Mouse (Mus musculus) 3134 (cell line): ENCODE data around the gene Cldn18.
A peak's percentile ranks its signal among the peaks of the same experiment; 100 is the strongest.

Experiments used
- DNase-seq: peaks from one replicate; pipeline ENCODE4 v3.0.0-alpha.2; 2011; ENCODE audit warnings: low spot score; ENCODE audit not compliant: insufficient read length; ENCODE audit errors: extremely low read depth

Cldn18 gene

DNA sequence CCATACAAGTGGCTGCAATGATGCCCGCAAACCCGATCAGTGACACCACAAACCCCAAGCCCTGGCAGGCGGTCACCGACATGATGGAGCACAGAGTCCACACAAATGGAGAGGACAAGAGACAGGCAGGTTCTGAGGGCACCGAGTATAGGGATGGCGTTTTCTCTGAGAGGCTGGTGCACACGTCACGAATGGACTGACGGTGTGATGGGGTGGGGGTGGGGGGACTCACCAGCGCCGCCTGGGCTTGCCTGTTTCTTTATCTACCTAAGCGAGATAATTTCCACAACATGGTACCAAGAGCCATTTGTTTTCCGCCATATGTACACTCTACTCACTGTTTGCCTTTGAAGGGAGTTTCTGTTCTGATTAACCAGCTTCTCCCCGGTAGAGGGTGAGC lies at the start of gene Cldn18:
Gene Cldn18, minus strand, starts transcription at position 134 of the 400 bp plus-strand sequence.
- DNase-seq: no peak

DNA sequence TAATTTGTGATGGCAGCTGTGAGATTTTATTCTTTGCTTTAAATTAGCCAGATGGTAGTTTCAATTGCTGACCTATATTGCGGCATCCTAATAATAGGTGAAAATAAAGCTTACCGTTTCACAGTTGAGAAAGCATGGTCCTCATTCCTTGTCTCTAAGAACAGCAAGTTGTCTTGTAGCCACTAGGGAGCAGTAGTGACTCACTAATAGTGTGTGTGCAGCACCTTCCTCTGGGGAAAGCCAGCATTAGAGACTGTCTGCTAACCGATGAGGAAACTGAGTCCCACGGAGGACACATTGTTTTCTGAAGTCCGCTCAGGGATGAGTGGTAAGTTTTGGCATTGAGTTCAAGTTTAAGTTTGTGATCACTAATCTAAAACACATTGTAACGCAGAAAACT lies 46.5 kb upstream of the Cldn18 start:
- DNase-seq: no peak

DNA sequence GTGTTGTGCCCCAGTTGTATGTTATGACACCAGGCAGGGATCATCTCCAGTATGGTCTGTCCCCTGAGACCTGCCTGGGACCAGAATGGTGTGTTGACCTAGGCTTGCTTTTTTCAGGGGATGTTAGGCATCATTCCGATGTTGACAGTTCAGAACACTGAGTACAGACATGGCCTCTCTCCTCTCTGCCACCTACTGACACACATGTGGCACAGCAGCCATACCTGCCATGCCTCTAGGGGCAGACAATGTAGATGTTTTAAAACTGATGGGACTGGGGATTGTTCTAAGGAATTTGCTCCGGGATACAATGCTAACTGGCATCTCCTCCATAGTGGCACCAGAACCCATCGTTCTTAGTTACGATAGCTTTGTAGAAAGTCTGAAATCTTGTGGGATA lies 33.2 kb upstream of the Cldn18 start:
- DNase-seq: no peak

DNA sequence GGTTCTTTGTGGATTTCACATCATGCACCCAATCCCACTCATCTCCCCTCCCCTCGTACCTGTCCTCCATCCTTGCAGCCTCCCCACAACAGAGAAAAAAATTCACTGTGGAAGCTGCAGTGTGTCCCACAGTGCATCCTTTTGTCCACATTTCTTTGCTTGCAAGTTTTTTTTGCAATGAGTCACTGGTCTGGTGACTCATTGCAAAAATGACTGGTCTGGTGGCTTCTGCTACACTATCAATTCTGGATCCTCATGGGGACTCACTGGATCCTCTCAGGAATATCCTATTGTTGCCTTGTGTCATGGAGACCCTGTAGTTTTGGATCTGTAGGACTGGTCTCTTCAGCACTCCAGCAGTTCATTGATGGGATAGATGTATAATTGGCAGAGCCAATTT lies 31.2 kb upstream of the Cldn18 start:
- no peak for DNase-seq

DNA sequence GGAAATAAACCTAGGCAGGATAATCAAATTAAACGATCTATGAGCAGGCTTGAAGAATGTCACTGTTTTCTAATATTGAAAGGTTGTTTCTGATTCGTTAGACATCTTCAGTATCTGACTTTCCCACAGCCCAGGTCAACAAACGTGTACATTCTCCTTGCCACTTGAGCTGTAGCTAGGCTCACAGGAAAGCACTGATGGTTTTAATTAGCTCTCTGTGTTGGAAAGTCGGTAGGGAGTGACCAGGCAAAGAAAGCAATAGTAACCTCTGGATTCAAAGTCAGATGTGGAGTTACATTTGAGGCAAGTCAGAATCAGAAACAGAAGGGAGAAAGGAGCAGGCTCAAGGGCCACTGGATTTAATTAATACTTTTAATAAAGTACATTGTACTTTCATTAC lies 30.7 kb upstream of the Cldn18 start:
- DNase-seq: no peak

DNA sequence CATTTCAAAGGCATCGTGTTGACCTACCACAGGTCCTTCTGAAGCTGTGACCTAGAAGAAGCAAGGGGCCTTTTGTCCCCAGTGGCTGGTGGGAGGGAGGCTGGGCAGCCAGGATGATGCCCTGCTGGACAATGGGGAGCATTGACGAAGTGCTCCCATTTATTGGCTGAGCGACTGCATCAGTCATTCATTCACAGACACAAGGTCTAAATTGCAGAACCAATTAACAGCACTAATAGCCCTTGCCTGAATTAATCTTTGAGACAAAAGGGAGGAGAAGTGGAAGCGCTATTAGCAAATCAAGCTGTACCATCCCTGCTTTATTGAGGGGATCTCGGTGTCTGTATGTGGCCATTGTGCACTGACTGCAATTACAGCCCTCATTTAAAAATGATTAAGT lies 27.5 kb upstream of the Cldn18 start:
- DNase-seq: no peak

DNA sequence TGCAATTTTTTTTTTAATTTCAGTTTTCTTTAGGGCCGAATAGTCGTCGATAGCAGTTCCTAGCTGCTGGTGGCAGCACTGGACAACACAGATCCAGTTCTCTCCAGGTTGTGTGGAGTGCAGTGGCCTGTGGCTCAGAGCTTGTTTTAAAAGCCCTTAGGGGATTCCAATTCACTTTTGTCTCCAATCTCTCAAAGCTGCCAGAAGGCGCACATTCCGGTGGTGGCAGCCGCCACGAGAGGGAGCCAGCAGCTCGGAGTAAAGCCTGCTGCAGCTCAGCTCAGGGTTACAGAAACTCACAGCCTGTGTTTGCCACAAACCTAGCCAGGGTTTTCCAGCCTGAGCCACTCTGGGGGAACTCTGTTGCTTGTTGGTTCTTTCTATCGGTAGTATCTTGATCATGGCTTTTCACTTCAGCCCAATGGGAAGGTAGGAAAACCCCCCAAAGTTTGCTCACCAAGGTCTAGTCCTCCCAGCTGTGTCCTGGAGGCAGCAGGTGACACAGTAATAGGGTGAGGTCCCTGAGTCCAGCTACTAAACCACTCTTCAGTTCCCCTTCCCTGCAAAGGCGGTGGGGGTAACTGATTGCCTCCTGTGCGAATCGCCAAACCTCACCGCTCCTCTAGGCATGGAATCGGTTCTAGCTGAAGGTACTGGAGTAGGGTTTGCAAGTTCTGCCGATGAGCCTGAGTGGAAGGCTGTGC lies 13.0 kb upstream of the Cldn18 start:
- DNase-seq: peak; percentile 84

DNA sequence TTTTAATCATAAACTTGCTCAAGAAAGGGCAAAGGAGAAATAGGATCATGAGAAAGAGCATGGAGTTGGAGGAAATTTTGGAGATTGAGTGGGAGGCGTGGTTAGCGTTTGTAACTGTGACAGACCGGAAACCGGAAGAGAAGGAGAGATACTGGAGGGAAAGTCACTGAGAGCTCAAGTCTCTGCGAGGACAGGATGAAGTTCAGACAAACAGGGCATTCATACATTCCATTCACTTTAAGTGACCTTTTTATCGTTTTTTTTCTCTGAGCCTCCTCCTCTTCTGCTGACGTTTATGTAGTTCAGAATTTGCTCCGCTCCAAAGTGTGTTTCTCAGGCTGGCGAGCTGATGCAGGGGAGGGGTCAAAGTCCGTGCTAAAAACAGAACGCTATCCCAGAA lies 10.8 kb upstream of the Cldn18 start:
- no peak for DNase-seq

DNA sequence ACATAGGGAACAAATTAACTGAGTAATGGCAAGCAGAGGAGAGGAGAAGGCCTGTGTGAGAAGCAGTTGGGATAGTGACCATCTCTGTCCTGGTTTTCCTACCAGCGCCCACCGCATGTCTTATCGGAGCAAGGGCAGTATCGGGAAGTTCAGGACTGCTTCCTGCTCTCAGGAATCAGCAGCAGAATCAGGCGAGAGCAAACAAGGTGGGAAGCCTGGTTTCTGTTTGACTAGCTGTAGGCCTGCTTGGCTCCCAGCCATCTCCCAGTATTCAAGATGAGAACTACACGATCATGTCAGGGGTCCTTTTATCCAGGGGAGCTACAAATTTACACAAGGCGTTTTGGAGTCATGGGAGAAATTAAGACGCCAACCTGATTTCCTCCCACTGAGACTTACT lies 8.2 kb upstream of the Cldn18 start:
- no peak for DNase-seq

DNA sequence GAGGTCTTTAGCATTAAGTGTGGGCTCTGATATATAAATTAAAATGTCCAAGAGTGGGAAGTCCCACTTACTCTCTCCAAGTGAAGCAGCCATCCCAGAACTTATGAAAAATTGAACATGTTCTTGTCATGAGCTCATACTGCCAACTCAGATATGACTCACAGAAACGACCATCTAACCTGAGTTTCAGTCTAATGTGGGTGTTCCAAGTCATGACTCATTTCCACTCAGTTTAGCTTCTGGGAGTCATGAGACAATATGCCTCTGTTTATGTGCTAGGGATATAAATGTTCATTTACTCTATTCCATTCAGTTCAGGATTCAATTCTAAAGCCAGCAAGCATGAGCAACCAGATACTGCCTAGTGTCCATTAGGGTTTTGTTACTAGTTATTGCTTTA lies 2.9 kb upstream of the Cldn18 start:
- peak; percentile 68 for DNase-seq

DNA sequence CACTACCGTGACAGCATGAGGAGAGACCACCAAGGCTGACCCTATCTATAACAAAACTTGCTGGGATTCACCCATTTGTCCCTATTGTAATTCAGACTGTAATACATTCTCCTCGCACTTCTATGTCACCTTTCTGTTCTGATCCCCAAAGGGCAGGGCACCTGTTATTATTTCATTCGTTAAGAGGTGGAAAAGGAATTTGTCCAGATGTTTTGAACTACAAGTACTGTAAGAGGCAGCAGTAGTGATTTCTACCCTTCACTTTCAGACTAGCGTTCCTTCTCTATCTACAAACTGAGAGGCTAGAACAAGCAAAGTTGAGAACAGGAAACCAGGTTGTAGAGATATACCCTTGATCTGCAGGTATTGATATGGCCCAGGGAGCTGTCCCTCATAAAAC lies 6.8 kb downstream of the Cldn18 start:
- no peak for DNase-seq

DNA sequence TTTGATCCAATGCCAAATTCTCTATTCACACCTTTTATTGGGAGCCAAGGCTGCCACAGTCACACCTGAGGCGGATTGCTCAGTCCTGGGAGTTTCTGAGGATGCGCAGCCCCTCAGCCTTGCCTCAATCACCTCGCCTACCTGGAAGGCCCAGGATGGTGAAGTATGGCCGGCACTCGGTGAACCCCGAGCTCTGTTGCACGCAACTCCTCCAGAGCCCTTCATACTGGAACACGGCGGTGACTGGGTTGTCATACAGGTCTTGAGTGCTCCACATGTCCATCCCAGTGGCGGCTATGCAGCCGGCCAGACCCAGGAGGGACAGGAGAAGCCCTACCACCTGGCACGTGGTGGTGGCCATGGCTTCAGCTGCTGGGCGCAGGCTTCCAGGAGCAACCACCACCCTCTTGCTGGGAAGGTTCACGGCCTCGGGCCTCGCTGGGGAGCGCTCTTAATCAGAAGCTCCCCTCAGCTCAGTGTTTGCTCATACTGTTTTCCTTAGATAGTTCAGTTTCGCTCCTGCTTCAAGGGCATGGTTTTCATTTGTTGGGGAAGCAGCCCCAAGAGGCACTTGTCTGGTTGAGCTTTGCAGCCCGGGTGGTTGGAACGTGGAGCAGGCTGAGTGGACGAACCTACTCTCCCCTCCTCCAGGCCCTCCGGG lies 7.3 kb downstream of the Cldn18 start:
- no peak for DNase-seq

DNA sequence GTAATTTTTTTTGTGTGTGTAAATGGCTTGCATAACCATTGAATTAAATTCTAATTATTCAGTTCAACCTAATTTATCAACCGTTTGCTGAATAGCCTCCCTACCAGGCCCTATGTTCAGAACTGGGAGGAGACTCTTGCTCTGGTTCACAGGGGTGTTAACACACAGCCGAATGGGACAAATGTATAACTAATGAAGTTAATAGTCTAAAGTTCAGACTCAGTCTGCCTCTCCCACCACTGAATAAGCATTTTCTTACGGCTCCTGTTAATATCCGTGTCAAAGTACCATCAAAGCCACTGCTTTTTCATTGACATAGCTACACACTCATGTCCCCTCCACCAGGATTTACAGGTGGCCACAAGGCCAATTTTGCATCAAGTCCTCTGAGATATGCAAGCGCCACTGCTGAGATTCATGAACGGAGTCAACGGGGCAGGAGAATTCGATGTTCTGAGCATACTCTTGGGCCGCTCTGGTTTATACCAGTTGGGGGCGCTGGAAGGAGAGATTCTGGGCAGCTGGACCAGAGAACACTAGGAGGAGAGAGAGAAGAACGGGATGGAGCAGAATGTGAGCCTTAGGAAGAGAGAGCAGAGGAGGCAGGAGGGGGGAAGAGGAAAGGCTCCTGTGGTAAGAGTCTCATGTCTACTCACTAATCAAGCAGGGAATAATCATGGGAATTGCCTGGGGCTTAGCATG lies 9.5 kb downstream of the Cldn18 start:
- DNase-seq: no peak

DNA sequence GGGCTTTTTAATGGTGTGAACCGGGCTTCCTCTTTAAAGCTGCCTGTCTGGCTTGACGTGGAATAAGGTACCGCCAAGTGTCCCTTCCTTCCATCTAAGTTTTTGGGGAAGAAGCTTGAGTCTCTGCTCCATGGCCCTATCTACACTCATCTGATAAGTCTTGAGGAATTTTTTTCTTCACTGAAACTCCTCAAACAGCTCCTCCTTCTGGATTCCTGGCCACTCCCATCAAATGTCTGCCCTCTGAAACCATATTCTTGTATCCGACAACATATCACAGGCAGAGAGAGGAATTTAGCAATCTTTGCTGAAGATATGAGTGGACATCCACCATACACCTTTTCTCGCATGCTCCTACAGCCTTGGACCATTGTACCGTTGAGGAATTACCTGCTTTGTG lies 10.8 kb downstream of the Cldn18 start:
- DNase-seq: no peak

DNA sequence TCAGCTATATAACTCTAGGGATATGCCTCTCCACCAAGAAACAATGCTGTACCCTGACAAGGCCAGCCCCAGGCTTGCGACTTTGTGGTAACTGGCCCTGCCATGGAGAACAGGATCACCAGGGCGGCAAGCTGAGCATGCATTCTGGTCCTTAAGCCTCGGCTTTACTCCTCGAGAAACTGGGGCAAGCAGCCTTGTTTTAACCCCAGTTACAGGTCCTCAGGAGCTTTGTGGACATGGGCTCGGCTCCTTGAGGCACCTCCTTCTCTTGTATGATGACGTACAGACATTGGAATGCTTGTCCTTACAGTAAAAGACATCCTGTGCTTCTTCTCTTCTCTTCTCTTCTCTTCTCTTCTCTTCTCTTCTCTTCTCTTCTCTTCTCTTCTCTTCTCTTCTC lies 13.4 kb downstream of the Cldn18 start:
- no peak for DNase-seq

DNA sequence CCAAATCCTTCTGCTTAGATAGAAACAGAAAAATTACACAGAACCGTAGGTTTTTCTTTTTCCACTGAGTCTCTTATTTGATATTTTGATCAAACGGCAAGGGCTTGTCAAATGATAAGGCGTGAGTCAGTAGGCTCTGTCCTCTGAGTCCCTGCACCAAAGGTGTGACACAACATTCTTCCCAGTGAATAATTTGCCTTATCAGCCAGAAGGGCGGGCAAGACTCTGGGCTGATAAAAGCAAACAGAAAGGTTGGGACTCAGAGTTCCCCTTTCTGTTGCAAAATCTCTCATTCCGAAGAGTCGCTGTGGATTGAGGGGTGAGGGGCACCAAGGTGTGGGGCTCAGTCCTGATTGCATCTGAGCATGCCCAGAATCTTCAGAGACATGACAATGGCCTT lies 14.9 kb downstream of the Cldn18 start:
- no peak for DNase-seq

DNA sequence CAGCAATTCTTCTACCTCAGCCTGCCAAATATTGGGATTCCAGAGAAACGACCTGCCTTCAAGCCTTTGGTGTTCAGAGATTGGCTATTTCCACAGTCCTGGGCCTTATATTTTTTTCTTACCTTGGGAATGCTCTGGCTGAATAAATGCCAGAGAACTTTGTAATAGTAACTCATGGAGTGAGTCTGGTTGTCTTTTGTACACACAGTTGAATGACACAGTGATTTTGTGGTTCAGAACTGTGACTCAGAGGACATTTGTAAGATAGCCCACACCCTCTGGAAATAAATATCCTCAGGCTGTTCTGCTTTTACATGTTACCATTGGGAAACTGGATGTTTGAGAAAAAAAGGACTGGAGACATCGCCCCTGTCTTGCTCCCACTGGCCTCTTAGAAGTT lies 15.9 kb downstream of the Cldn18 start:
- peak; percentile 70 for DNase-seq

DNA sequence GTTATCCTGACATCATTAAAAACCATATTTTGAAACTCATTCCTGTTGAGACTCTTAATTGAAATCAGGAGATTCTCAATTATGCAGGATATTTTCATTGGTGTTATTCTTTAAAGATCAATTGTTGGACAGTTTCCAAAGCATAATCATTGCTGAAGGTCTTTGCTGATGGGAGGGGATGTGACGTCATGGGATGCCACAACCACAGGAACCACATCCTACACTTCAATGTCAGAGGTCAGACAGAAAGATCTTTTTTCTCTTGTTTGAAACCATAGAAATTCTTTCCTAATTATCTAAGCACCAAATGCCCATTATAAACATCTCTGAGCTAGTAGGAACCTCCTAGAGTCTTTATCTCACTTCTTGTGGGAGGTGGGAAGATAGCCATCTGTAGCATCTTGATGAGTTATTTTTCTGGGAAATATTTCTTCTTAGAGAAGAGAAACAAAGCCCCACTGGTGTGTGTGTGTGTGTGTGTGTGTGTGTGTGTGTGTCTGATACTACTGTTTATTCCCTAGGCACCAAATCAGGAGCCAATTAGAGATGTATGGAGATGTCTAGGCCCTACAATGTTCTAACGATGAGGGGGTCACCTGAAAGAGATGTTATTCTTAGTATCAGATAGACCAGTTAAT lies 17.2 kb downstream of the Cldn18 start:
- no peak for DNase-seq

DNA sequence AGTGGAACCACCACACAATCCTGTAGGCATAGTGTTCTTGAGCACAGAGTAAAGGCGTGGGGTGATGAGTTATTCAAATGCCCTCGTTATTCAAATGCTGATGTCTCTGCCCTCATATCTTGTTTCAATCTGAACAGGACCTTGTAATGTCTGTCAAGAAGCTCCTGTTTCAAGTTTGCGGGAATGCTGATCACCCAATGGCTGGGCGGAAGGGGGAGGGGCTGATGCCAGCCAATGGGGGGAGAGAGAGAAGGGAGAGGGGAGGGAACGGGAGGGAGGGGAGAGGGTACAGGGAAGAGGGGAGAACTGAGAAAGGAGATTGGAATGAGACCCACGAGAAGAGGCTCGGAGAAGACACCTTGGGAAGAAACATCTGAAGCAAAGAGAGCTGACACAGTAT lies 22.1 kb downstream of the Cldn18 start:
- no peak for DNase-seq

DNA sequence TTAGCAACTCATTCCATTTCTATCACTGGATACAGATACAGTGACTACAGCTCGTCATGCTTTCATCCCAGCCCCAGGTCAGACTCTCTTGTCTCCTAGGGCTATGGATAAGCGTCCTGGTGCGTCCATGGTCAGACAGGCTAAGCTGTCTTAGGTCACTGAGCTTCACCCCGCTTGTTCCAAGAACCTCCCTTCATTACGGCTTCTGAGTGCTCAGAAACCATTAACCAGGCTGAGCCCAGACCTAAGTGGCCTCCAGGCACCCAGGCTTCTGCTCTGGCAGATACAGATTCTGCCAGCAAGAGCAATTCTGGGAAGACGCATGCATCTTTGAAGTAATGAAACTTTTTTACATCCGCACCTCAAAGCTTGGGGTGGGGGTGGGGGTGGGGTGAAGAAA lies 26.7 kb downstream of the Cldn18 start:
- DNase-seq: no peak

DNA sequence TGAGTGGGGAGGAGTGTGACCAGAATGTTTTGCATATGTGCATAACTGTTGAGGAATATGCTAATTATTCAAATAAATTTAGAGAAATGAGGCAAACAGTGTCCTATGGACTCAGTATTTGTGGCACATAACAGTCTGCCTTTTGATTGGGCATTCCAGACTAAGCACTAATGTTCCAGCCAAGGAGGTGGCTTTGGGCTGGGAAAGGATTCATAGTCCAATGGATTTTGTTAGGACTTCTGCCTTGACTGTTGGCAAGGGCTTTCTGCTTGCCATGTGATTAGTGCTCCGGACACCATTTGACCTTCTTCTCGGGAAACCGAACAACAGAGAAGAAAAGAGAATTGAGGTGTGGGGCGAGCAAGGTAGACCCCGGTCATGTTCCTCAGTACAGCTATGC lies 27.3 kb downstream of the Cldn18 start:
- no peak for DNase-seq
